Mouse (Mus musculus) kidney, postnatal 4 days (tissue): Measurements from ENCODE around the gene Mid1.

Experiments
- DNase-seq, 2 experiments: peaks; one replicate each; pipeline ENCODE4 v3.0.0; 2021; ENCODE audit warnings: mixed read lengths in 2 of 2

Mid1 gene

DNA sequence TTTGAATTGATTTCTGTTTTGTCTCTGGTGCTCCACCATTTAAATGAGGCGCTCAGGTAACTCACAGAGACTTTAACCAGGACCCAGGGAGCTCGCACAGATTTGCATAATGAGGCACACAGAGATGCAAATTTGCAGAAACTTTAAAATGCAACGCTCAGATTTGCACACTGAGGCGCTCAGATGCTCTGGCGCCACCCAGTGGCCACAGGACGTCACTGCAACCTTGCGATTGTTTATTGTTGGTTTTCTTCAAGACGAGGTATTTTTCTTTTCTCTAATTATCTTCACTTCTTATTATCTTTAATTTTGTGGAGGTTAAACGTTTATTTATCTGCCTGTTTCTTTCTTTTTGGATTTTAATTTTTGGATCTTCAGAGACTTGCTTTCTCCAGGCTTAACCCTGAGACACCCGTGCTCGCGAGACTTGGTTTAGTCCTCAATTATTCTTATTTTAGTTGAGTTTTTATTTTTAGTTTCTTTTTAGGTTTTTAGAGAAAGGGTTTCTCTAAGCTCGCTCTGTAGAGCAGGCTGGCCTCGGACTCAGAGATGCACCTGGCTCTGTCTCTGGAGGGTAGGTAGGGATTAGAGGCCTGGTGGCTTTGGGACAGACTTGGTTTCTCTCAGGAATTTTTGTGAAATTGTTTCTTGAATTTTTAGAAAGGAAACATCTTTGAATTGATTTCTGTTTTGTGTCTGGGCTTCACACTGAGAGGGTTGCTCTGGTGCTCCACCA lies 335.1 kb downstream of the Mid1 start:
- peak; percentile 97 to 98 for DNase-seq

DNA sequence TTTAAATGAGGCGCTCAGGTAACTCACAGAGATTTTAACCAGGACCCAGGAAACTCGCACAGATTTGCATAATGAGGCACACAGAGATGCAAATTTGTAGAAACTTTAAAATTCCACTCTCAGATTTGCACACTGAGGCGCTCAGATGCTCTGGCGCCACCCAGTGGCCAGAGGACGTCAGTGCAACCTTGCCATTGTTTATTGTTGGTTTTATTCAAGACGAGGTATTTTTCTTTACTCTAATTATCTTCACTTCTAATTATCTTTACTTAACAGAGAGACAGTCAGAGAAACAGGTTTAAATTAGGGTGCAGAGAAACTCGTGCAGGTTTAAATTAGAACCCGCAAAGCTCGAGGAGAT lies 335.7 kb downstream of the Mid1 start:
- DNase-seq, result peak; percentile 86 to 90

- DNase-seq, result peak in 1 of 2 experiments; percentile 38
These were observed 336.2 kb downstream of the Mid1 start for GRCm38 (mm10) chrX:170021205-170021604.

DNA sequence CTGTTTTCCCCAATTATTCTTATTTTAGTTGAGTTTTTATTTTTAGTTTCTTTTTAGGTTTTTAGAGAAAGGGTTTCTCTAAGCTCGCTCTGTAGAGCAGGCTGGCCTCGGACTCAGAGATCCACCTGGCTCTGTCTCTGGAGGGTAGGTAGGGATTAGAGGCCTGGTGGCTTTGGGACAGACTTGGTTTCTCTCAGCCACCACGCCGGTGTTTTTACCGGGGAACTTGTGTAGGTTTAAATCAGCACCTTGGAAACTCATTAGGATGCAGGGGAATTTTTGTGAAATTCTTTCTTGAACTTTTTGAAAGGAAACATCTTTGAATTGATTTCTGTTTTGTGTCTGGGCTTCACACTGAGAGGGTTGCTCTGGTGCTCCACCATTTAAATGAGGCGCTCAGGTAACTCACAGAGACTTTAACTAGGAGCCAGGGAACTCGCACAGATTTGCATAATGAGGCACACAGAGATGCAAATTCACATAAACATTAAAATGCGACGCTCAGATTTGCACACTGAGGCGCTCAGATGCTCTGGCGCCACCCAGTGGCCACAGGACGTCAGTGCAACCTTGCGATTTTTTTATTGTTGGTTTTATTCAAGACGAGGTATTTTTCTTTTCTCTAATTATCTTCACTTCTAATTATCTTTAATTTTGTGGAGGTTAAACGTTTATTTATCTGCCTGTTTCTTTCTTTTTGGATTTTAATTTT lies 336.9 kb downstream of the Mid1 start:
- peak; percentile 77 to 82 for DNase-seq
